Mouse (Mus musculus) fibroblast of lung, adult 2 months (primary cell): ENCODE results near the gene Muc5ac.
"Not testable (repeated sequence)": the region's sequence is repeated elsewhere in the genome, so short reads cannot be mapped to it uniquely, and the experiment has no call there.

ENCODE experiments used
- DNase-seq: peaks from one replicate; pipeline ENCODE4 v3.0.0-alpha.2; 2011; ENCODE audit warnings: low read depth

The Muc5ac gene

GRCm38 (mm10) chr7:141788677-141789452 lies at the start of gene Muc5ac:
Gene Muc5ac (plus strand): TSS chr7:141788972.
- no peak for DNase-seq

GRCm38 (mm10) chr7:141747451-141748100 lies 41.2 kb upstream of the Muc5ac start:
- no peak for DNase-seq

DNA sequence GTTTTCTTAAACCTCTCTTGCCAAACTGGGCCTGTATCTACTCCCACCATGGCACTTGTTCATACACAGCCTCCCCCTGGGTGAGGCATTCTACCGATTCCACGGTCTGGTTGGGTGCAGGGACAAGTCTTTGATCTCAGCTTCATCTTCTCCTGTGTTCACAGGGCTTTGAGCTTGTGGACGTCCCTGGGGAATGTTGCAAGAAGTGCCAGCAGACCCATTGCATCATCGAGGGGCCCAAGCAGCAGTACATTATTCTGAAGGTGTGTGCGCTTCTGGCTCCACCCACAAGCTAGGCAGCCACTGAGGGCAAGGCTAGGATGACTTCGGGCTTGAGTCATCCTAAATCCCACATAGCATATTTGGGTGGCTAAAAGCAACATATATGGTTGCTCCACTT lies 36.3 kb upstream of the Muc5ac start:
- DNase-seq = no peak

- peak; percentile 48 for DNase-seq
Measured at GRCm38 (mm10) chr7:141755831-141756230, 32.9 kb upstream of the Muc5ac start.

DNA sequence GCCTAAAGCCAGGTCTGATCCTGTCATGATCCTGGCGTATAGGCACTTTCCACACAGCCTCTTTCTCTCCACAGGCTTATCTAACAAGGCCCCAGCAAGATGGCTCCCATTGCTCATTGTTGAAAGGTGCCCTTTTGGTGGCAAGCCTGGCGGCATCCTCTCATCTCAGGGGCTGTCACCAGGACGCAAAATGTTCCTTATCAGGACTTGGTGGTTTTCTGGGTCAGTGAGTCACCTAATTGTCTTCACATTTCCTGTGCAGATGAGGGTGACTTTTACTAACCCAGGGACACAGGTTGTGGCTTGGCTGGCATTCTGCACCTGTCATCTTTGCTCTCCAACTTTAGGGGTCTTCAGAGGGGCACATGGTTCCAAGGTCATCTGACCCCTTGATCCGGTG lies 30.5 kb upstream of the Muc5ac start:
- DNase-seq = no peak

DNA sequence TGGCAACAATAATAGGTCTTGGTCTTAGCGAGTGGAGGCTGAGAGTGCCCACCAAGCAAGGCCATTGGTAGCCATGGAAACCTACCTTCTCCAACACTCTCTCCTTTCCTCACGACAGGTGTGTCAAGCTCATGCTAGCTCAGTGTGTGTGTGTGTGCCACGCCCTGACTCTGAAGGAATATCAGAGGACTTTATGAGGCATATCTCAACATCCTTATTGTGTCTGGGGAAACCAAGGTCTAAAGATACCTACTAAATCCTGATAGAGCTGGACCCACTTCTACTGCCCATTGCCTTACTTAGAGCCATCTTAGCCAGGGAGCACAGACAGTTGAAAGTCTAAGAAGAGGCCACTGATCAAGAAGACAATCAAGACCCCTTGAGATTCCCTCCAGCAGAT lies 18.3 kb upstream of the Muc5ac start:
- DNase-seq = no peak

DNA sequence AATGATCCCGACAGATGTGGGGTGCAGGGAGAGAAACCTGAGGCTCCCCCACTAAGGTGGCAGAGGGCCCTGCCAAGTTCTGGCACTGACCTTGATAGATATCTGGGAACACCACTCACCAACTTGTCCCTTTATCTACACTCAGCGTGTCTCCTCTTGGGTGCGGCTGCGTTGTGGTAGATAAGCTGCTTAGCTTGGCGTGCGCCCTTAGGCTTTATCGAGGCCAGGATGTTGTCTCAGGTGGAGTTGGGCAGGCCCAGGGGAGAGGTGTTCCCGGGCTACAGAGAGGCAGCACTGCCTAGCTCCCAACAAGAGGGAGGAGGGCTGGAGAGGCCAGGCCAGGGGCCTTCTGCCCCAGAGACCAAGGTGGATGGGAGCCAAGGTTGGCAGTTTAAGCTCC lies 17.8 kb upstream of the Muc5ac start:
- no peak for DNase-seq

DNA sequence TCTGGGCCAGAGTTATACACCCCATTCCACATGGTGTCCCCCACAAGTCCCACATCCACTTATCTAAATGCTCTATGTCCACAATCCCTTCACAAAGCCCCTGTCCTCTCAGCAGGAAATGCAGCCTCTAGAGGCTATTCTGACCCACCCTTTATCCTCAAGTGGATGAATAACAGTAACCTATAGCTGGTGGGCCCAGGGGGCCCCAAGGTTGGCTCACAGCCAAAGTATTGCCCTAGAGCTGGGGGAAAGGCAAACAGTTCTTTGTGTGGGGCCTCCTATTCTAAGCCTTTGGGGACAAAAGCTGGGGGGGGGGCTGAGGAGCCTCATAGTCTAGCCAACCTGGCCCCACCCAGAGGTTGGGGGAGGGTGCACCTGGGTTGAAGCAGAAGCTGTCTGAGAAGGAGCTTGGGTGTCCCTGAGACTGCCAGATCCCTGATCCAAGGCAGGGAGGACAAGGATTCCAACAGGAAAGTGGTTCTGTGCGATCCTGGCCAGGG lies 16.7 kb upstream of the Muc5ac start:
- DNase-seq = no peak

GRCm38 (mm10) chr7:141774855-141775254 lies 13.9 kb upstream of the Muc5ac start:
- no peak for DNase-seq

DNA sequence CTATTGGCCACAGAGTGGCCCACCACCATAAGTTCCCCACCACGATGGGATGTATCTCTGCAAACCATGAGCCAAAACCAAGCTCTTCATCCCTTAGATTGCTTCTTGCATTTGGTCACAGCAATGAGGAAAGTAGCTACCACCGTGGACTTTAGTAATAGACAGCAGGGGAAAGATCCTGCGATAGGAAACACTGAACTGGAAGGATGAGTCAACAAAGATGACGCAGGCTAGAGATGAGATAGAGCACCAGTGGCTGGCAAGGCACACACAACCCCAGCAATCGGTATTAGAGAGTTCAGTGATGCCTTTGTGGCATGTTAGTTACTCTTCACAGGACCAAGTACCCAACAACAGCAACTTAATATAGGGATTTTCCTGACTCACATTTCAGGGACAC lies 12.6 kb upstream of the Muc5ac start:
- DNase-seq = no peak

GRCm38 (mm10) chr7:141794251-141794650 lies 5.5 kb downstream of the Muc5ac start:
- no peak for DNase-seq

- no peak for DNase-seq
Measured at GRCm38 (mm10) chr7:141803206-141803605, 14.4 kb downstream of the Muc5ac start.

- no peak for DNase-seq
Measured at GRCm38 (mm10) chr7:141805384-141805783, 16.6 kb downstream of the Muc5ac start.

DNA sequence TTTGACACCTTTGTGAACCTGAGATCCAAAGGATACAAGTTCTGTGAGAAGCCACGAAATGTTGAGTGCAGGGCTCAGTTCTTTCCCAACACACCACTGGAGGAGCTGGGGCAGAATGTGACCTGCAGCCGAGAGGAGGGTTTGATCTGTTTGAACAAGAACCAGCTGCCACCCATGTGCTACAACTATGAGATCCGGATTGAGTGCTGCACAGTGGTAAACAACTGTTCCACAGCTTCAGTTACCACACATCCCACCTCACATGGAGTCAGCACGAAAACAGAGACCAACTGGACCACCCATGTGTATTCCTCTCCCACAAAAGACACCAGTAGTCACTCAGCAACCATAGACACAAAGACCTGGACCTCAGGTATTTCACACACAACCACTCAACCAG lies 19.1 kb downstream of the Muc5ac start:
- DNase-seq = not testable (repeated sequence)

DNA sequence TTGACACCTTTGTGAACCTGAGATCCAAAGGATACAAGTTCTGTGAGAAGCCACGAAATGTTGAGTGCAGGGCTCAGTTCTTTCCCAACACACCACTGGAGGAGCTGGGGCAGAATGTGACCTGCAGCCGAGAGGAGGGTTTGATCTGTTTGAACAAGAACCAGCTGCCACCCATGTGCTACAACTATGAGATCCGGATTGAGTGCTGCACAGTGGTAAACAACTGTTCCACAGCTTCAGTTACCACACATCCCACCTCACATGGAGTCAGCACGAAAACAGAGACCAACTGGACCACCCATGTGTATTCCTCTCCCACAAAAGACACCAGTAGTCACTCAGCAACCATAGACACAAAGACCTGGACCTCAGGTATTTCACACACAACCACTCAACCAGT lies 21.2 kb downstream of the Muc5ac start:
- not testable (repeated sequence) for DNase-seq

GRCm38 (mm10) chr7:141813321-141813720 lies 24.5 kb downstream of the Muc5ac start:
- no peak for DNase-seq

- DNase-seq = no peak
Measured at GRCm38 (mm10) chr7:141815361-141815760, 26.6 kb downstream of the Muc5ac start.

DNA sequence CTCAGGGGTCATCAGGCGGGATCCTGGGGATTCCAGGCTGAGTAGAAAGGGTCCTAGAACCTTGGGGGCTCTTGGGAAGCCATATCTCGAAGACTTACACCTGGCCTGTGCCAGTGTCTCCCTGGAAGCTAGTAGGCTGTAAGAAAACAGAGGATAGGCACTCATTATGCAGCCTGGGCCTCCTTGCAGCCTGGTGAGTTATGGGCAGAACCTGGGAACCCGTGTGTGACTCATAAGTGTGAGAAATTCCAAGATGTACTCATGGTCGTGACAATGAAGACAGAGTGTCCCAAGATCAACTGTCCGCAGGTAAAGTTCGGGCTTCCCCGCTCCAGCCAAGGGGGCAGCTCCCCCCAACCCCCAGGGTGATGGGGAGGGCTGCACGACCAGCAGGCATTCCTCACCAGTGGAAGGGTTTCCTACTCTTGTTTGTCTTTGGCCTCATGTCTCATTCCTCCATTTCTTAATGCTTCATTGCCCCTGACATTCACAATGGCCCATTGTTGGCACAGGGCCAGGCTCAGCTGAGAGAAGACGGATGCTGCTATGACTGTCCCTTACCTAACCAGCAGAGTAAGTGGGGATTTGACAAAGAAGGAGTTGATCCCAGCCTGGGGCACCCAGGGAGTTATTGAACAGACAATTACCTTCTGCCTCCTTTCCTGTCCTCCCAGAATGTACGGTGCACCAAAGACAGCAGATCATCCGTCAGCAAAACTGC lies 28.7 kb downstream of the Muc5ac start:
- no peak for DNase-seq

GRCm38 (mm10) chr7:141818267-141818666 lies 29.5 kb downstream of the Muc5ac start:
- no peak for DNase-seq

- no peak for DNase-seq
Measured at GRCm38 (mm10) chr7:141822582-141823261, 34.0 kb downstream of the Muc5ac start.

GRCm38 (mm10) chr7:141823699-141824098 lies 34.9 kb downstream of the Muc5ac start:
- DNase-seq = no peak

DNA sequence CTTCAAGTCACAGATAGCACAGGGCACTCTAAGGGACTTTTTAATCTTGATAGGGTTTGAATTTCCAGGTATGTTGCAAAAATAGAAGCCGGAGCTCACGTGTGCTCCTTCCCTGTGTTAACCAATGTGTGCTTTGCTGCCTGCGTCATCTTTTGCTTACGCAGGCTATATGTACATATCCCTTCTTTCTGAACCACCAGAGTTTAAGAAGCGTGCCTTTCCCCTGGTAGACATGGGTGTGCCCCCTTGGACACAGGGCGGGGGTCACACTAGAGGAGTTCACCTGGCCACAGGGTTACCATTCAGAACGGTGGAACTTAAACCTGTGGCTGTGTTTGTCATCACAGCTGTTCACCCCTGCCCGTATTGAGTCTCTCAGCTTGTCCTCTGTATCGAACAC lies 35.6 kb downstream of the Muc5ac start:
- no peak for DNase-seq
